Mouse (Mus musculus) right cerebral cortex, postnatal 14 days (tissue): ENCODE results near the gene Atrn.
"Not testable (repeated sequence)": the region's sequence is repeated elsewhere in the genome, so short reads cannot be mapped to it uniquely, and the experiment has no call there.

ENCODE experiments used
- DNase-seq: peaks from one replicate; pipeline ENCODE4 v3.0.0; 2022

Gene Atrn

GRCm38 (mm10) chr2:130965042-130965441, 58.7 kb downstream of the Atrn start:
- no peak for DNase-seq

GRCm38 (mm10) chr2:130971030-130971429, 64.7 kb downstream of the Atrn start:
- no peak for DNase-seq

GRCm38 (mm10) chr2:130972386-130972785, 66.1 kb downstream of the Atrn start:
- DNase-seq = no peak

GRCm38 (mm10) chr2:130974928-130975327, 68.6 kb downstream of the Atrn start:
- DNase-seq = no peak

GRCm38 (mm10) chr2:130977589-130977988, 71.3 kb downstream of the Atrn start:
- no peak for DNase-seq

- no peak for DNase-seq
Measured at GRCm38 (mm10) chr2:130978058-130978847, 72.0 kb downstream of the Atrn start.

GRCm38 (mm10) chr2:130979138-130979537, 72.8 kb downstream of the Atrn start:
- no peak for DNase-seq

- no peak for DNase-seq
Measured at GRCm38 (mm10) chr2:130992818-130993217, 86.5 kb downstream of the Atrn start.

GRCm38 (mm10) chr2:131009123-131009522, 102.8 kb downstream of the Atrn start:
- DNase-seq = no peak

GRCm38 (mm10) chr2:131010566-131010965, 104.3 kb downstream of the Atrn start:
- no peak for DNase-seq

GRCm38 (mm10) chr2:131025230-131025629, 118.9 kb downstream of the Atrn start:
- no peak for DNase-seq

GRCm38 (mm10) chr2:131026941-131027340, 120.6 kb downstream of the Atrn start:
- DNase-seq = no peak

GRCm38 (mm10) chr2:131029065-131029935, 123.0 kb downstream of the Atrn start:
- DNase-seq = no peak

GRCm38 (mm10) chr2:131030561-131030960, 124.3 kb downstream of the Atrn start:
- no peak for DNase-seq

GRCm38 (mm10) chr2:131030998-131031397, 124.7 kb downstream of the Atrn start:
- DNase-seq = no peak

- not testable (repeated sequence) for DNase-seq
Measured at GRCm38 (mm10) chr2:131031406-131031805, 125.1 kb downstream of the Atrn start.

GRCm38 (mm10) chr2:131036343-131036742, 130.0 kb downstream of the Atrn start:
- no peak for DNase-seq

GRCm38 (mm10) chr2:131036757-131037156, 130.5 kb downstream of the Atrn start:
- no peak for DNase-seq

GRCm38 (mm10) chr2:131037226-131037990, 131.1 kb downstream of the Atrn start:
- DNase-seq = no peak

- no peak for DNase-seq
Measured at GRCm38 (mm10) chr2:131038197-131038596, 131.9 kb downstream of the Atrn start.

- DNase-seq = no peak
Measured at GRCm38 (mm10) chr2:131038675-131039074, 132.4 kb downstream of the Atrn start.

GRCm38 (mm10) chr2:131040854-131041825, 134.8 kb downstream of the Atrn start:
- DNase-seq = peak; percentile 77
